Mouse (Mus musculus) ES-E14 (cell line): ENCODE data around the gene Dhrs9.

Experiments
- CHD2 ChIP-seq: IDR thresholded peaks from 2 replicates; pipeline ENCODE4 v1.6.1; 2014; ENCODE audit warnings: mild to moderate bottlenecking, low read depth, low read length, inconsistent platforms
- HCFC1 ChIP-seq: IDR thresholded peaks from 2 replicates; pipeline ENCODE4 v1.6.1; 2012; ENCODE audit warnings: low read length, inconsistent platforms, borderline replicate concordance; ENCODE audit not compliant: insufficient read depth
- MAFK ChIP-seq: IDR thresholded peaks from 2 replicates; pipeline ENCODE4 v1.6.1; 2014; ENCODE audit warnings: mild to moderate bottlenecking, low read depth, low read length, inconsistent platforms; ENCODE audit not compliant: insufficient read depth
- ZC3H11A ChIP-seq: IDR thresholded peaks from 2 replicates; pipeline ENCODE4 v1.6.1; 2012; ENCODE audit warnings: low read depth, mild to moderate bottlenecking, inconsistent platforms, low read length, borderline replicate concordance
- ZNF384 ChIP-seq: IDR thresholded peaks from 2 replicates; pipeline ENCODE4 v1.6.1; 2012; ENCODE audit warnings: low read depth, low read length, inconsistent platforms

DNA sequence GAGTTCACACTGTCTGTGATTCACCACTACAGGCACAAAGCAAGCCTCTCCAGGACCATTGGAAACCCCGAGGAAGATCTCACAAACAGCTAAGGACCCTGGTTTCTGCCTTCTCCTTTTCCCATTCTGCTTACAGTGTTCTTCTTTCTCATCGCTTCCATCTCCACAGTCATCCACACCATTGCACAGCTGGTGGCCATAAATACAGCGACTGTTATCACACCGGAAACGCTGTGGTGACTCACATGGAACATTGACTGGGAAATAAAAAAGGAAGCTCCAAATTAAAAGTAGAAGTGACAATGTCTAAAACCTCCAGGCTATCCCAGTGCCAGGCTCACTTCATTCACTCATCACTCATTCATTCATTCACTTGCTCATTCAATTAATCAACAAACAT, 70.9 kb downstream of the Dhrs9 start:
- TF ChIP-seq CHD2 (no peak), ZC3H11A (no peak), ZNF384 (no peak), HCFC1 (no peak), MAFK (no peak)
